Mouse (Mus musculus): Measurements from ENCODE around the gene Lig3.
A peak's percentile ranks its signal among the peaks of the same experiment; 100 is the strongest.
"Not testable (repeated sequence)": the region's sequence is repeated elsewhere in the genome, so short reads cannot be mapped to it uniquely, and the experiment has no call there.

Lig3 gene

GRCm38 (mm10) chr11:82831008-82831893, 50.3 kb downstream of the Lig3 start:
- DNase-seq (ENCODE audit: low spot score), result no peak

- DNase-seq (ENCODE audit: low spot score), result not testable (repeated sequence)
Observed at GRCm38 (mm10) chr11:82832402-82832801, 51.5 kb downstream of the Lig3 start.

GRCm38 (mm10) chr11:82833929-82834328, 53.0 kb downstream of the Lig3 start:
- DNase-seq (ENCODE audit: low spot score), result no peak

- DNase-seq (ENCODE audit: low spot score), result not testable (repeated sequence)
Observed at GRCm38 (mm10) chr11:82834359-82834758, 53.5 kb downstream of the Lig3 start.

- DNase-seq (ENCODE audit: low spot score), result no peak
Observed at GRCm38 (mm10) chr11:82835616-82836432, 54.9 kb downstream of the Lig3 start.

- DNase-seq (ENCODE audit: low spot score), result no peak
Observed at GRCm38 (mm10) chr11:82837192-82837591, 56.3 kb downstream of the Lig3 start.

GRCm38 (mm10) chr11:82837848-82838247, 56.9 kb downstream of the Lig3 start:
- no peak for DNase-seq (ENCODE audit: low spot score)

GRCm38 (mm10) chr11:82838511-82838910, 57.6 kb downstream of the Lig3 start:
- no peak for DNase-seq (ENCODE audit: low spot score)

- DNase-seq (ENCODE audit: low spot score), result no peak
Observed at GRCm38 (mm10) chr11:82844771-82845414, 64.0 kb downstream of the Lig3 start.

GRCm38 (mm10) chr11:82845415-82846078, 64.6 kb downstream of the Lig3 start:
- peak; percentile 63 for DNase-seq (ENCODE audit: low spot score)

GRCm38 (mm10) chr11:82846079-82846436, 65.2 kb downstream of the Lig3 start:
- DNase-seq (ENCODE audit: low spot score), result no peak

GRCm38 (mm10) chr11:82846938-82847337, 66.0 kb downstream of the Lig3 start:
- DNase-seq (ENCODE audit: low spot score), result no peak

- DNase-seq (ENCODE audit: low spot score), result no peak
Observed at GRCm38 (mm10) chr11:82847571-82848000, 66.7 kb downstream of the Lig3 start.

GRCm38 (mm10) chr11:82850259-82850658, 69.4 kb downstream of the Lig3 start:
- DNase-seq (ENCODE audit: low spot score), result no peak

- DNase-seq (ENCODE audit: low spot score), result no peak
Observed at GRCm38 (mm10) chr11:82852115-82852514, 71.2 kb downstream of the Lig3 start.

GRCm38 (mm10) chr11:82852540-82852939, 71.6 kb downstream of the Lig3 start:
- no peak for DNase-seq (ENCODE audit: low spot score)

GRCm38 (mm10) chr11:82852958-82853357, 72.0 kb downstream of the Lig3 start:
- DNase-seq (ENCODE audit: low spot score), result no peak

All from urinary bladder, postnatal 25 days (tissue).